Mouse (Mus musculus) stomach, embryonic 15.5 days (tissue): Measurements from ENCODE around the gene Gm11549. TPM values are rescaled to one million over a fixed set of nuclear protein-coding genes. Genes with fewer than 3 reads are reported as not detected.
A peak's percentile ranks its signal among the peaks of the same experiment; 100 is the strongest.

Experiments used
- ATAC-seq: fragments of 200-750 bp; cut with Nextera tagmentation; 2 replicates; pipeline ENCODE4 v1.8.0; 2017; ENCODE audit warnings: low read depth, moderate number of reproducible peaks, moderate TSS enrichment; ENCODE audit not compliant: insufficient read depth, low FRiP score
- H3K27ac ChIP-seq: fragments of 300-500 bp; sonication (generic); 2 replicates; pipeline ENCODE4 v1.5.1; 2015; ENCODE audit warnings: mild to moderate bottlenecking, inconsistent platforms
- H3K27me3 ChIP-seq: fragments of 300-500 bp; sonication (generic); replicated peaks from 2 replicates; pipeline ENCODE4 v1.6.1; 2015; ENCODE audit warnings: inconsistent platforms
- H3K36me3 ChIP-seq: fragments of 300-500 bp; sonication (generic); 2 replicates; pipeline ENCODE4 v1.6.1; 2015; ENCODE audit warnings: inconsistent platforms
- H3K4me1 ChIP-seq: fragments of 300-500 bp; sonication (generic); 2 replicates; pipeline ENCODE4 v1.6.1; 2015; ENCODE audit warnings: inconsistent platforms
- H3K4me2 ChIP-seq: fragments of 300-500 bp; sonication (generic); 2 replicates; pipeline ENCODE4 v1.6.1; 2015; ENCODE audit warnings: mild to moderate bottlenecking, inconsistent platforms
- H3K4me3 ChIP-seq: fragments of 300-500 bp; sonication (generic); replicated peaks from 2 replicates; pipeline ENCODE4 v1.5.1; 2015; ENCODE audit warnings: inconsistent platforms
- H3K9ac ChIP-seq: fragments of 300-500 bp; sonication (generic); 2 replicates; pipeline ENCODE4 v1.6.1; 2015; ENCODE audit warnings: inconsistent platforms
- H3K9me3 ChIP-seq: fragments of 300-500 bp; sonication (generic); 2 replicates; pipeline ENCODE4 v1.6.1; 2016; ENCODE audit warnings: inconsistent platforms
- WGBS: fragments of 180-500 bp; shearing (Covaris S2); methylation state at CpG from one replicate; pipeline ENCODE4 v1.1.7; 2015; 5-methylcytosine and 5-hydroxymethylcytosine counted together
- polyA plus RNA-seq: library from polyadenylated mRNA; unstranded; fragments of >200 nt; fragmentation: Nextera tagmentation; extraction: Ambion mirVana; gene quantifications from 2 replicates; pipeline ENCODE4 v1.2.1, GENCODE M21; 2015

The Gm11549 gene
- 0.18 and 0.19 TPM in 2 replicates for polyA plus RNA-seq

DNA sequence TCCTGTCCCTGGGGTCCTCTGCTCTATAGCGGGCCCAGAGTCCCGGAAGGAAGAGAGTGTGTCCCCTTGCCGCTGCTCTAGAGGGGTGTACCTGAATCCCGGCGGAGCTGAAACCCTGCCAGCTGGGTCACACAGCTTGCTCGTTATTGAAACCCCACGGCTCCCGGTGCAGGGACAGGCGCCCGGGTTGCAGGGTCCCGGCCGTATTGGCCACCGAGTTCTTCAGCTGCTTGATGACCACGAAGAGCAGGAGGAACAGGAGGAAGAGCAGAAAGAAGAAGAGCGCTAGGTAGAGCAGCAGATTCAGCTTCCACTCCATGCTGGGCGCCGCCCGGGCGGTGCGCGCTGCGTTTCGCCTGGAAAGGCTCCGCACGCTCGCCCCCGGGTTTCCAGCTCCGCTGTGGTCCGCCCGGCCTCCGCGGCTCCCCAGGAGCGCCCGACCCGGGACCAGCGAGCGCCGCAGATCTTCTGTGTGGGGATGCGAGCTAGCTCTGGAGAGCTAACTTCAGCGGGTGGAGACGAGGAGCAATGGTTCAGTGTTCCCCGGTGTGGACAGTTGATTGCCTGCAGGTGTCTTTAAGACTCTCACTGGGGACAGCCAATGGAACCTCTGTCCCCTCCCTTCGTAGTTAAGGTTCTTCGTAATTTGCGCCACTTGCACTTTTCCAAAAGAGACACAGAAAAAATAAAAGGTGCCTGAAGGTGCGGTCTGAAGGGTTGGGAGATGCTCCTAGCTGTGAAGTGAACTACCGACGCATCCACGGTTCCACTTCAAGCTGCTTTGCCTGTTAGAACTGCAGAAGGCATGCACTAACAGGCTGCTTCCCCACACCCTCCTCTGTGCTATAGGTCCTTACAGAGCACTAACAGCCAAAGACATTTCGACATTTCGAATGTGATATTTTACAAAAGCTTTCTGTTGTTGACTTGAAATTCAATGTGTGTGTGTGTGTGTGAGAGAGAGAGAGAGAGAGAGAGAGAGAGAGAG, at the start of gene Gm11549:
TSS of gene Gm11549 (minus strand) at position 741 of the 988 bp plus-strand sequence.
- Histone ChIP-seq H3K4me2 (peak within 1 kb of the TSS; percentile 89), H3K27ac (no peak within 1 kb of the TSS), H3K4me3 (peak within 1 kb of the TSS; percentile 42), H3K27me3 (peaks cover 19% of the 10 kb centered on the region), H3K36me3 (no peaks in the 10 kb centered on the region), H3K9me3 (no peaks in the 10 kb centered on the region), H3K9ac (no peak within 1 kb of the TSS), H3K4me1 (no peaks in the 10 kb centered on the region)
- 1% methylated on average over 49 of the region's 51 CpGs for WGBS
- ATAC-seq, result peak; percentile 43; the same call in 1 of the 2 replicates

GRCm38 (mm10) chr3:36569836-36570235, 48.2 kb upstream of the Gm11549 start:
- Histone ChIP-seq H3K9me3 (no peaks in the 10 kb centered on the region), H3K4me1 (peaks cover 13% of the 10 kb centered on the region), H3K36me3 (peaks cover 42% of the 10 kb centered on the region), H3K27ac (no peak overlapping the region), H3K27me3 (no peaks in the 10 kb centered on the region), H3K4me3 (peak overlapping the region; percentile 80), H3K9ac (peak overlapping the region; percentile 67; the same call in 1 of the 2 replicates), H3K4me2 (peak overlapping the region; percentile 82)
- no peak for ATAC-seq
- WGBS, result 81% methylated on average over 5 of the region's 5 CpGs

DNA sequence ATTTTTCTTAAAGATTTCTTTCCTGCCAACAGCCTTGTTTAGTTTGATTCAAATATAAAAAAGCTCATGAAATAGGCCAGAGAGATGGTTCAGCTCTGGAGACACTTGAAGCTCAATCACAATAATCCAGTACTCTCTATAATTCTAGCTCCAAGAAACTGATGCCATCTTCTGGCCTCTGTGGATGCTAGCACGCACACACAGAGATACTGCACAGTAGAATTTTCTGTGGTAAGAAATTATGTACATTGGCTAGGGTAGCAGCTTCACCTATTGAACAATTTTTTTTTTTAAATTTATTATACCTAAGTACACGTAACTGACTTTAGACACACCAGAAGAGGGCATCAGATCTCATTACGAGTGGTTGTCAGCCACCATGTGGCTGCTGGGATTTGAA, 42.1 kb upstream of the Gm11549 start:
- Histone ChIP-seq H3K36me3 (peaks cover 50% of the 10 kb centered on the region), H3K4me1 (no peaks in the 10 kb centered on the region), H3K27ac (no peak overlapping the region), H3K9me3 (no peaks in the 10 kb centered on the region), H3K4me3 (no peak overlapping the region), H3K9ac (no peak overlapping the region), H3K4me2 (no peak overlapping the region), H3K27me3 (no peaks in the 10 kb centered on the region)
- 87% methylated on average over 3 of the region's 3 CpGs for WGBS
- ATAC-seq, result no peak

GRCm38 (mm10) chr3:36559606-36560005, 38.0 kb upstream of the Gm11549 start:
- H3K27ac ChIP-seq, result no peak overlapping the region
- H3K36me3 ChIP-seq, result peaks cover 42% of the 10 kb centered on the region
- H3K27me3 ChIP-seq, result no peaks in the 10 kb centered on the region
- H3K9ac ChIP-seq, result no peak overlapping the region
- H3K4me2 ChIP-seq, result no peak overlapping the region
- no peaks in the 10 kb centered on the region for H3K9me3 ChIP-seq
- 71% methylated on average over 4 of the region's 4 CpGs for WGBS
- H3K4me1 ChIP-seq, result no peaks in the 10 kb centered on the region
- peak; percentile 66; the same call in 1 of the 2 replicates for ATAC-seq
- H3K4me3 ChIP-seq, result no peak overlapping the region

DNA sequence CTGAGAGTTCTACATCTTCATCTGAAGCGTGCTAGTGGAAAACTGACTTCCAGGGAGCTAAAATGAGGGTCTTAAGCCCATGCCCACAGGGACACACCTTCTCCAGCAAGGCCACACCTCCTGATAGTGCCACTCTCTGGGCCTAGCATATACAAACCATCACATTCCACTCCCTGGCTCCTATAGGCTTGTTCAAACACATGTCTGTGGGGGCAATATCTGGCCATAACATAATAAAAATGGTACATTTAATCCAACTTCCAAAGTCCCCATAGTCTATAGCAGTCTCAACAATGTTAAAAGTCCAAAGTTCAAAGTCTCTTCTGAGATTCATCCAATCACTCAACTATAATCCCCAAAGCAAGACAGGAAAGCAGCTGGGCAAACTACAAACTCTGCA, 36.0 kb upstream of the Gm11549 start:
- Histone ChIP-seq H3K9ac (no peak overlapping the region), H3K9me3 (no peaks in the 10 kb centered on the region), H3K4me1 (no peaks in the 10 kb centered on the region), H3K36me3 (peaks cover 32% of the 10 kb centered on the region), H3K4me3 (no peak overlapping the region), H3K27me3 (no peaks in the 10 kb centered on the region), H3K4me2 (no peak overlapping the region), H3K27ac (no peak overlapping the region)
- 94% methylated on average over 1 of the region's 1 CpGs for WGBS
- ATAC-seq, result no peak

GRCm38 (mm10) chr3:36552406-36553047, 30.9 kb upstream of the Gm11549 start, which contains the start of gene Exosc9:
Gene Exosc9, plus strand, starts transcription at chr3:36552606.
- Histone ChIP-seq H3K4me1 (0 out of 2 replicates have a peak, but pooled peaks cover 7% of the 10 kb centered on the region), H3K27me3 (no peaks in the 10 kb centered on the region), H3K9ac (peak within 1 kb of the TSS; percentile 58), H3K4me3 (peak within 1 kb of the TSS; percentile 85), H3K4me2 (peak within 1 kb of the TSS; percentile 92), H3K9me3 (no peaks in the 10 kb centered on the region), H3K36me3 (peaks cover 18% of the 10 kb centered on the region), H3K27ac (peak within 1 kb of the TSS; percentile 40; the same call in 1 of the 2 replicates)
- WGBS, result under 1% methylated on average over 39 of the region's 39 CpGs
- peak; percentile 93 for ATAC-seq

GRCm38 (mm10) chr3:36551851-36552384, 30.3 kb upstream of the Gm11549 start:
- peaks cover 12% of the 10 kb centered on the region for H3K36me3 ChIP-seq
- peak overlapping the region; percentile 58; the same call in 1 of the 2 replicates for H3K9ac ChIP-seq
- peak; percentile 32; the same call in 1 of the 2 replicates for ATAC-seq
- H3K4me3 ChIP-seq, result peak overlapping the region; percentile 85
- no peaks in the 10 kb centered on the region for H3K27me3 ChIP-seq
- peak overlapping the region; percentile 92 for H3K4me2 ChIP-seq
- 20% methylated on average over 12 of the region's 12 CpGs for WGBS
- 0 out of 2 replicates have a peak, but pooled peaks cover 7% of the 10 kb centered on the region for H3K4me1 ChIP-seq
- H3K9me3 ChIP-seq, result no peaks in the 10 kb centered on the region
- H3K27ac ChIP-seq, result peak overlapping the region; percentile 40; the same call in 1 of the 2 replicates

DNA sequence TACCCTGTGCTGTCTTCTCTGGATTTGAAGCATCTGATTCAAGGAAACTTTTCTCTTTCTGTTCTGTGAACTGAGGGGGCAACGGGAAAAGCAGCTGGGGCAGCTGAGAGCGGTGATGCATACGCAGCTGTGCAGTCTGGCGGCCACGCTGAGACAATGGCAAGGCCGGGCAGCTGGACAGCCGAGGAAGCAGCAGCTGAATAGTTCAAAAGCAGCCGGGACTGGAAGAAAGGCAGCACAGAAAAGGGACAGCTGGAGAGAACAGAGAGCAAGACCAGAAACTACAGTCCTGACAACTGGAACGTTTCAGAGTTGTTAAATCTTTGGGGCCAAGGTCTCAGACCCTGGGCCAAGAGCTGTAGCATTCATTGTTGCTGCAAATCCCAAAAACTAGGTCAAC, 29.7 kb upstream of the Gm11549 start:
- Histone ChIP-seq H3K4me3 (peak overlapping the region; percentile 85; the same call in 1 of the 2 replicates), H3K9me3 (no peaks in the 10 kb centered on the region), H3K9ac (no peak overlapping the region), H3K4me2 (peak overlapping the region; percentile 92), H3K27ac (no peak overlapping the region), H3K27me3 (no peaks in the 10 kb centered on the region), H3K36me3 (peaks cover 12% of the 10 kb centered on the region), H3K4me1 (0 out of 2 replicates have a peak, but pooled peaks cover 7% of the 10 kb centered on the region)
- ATAC-seq, result no peak
- 36% methylated on average over 9 of the region's 9 CpGs for WGBS

DNA sequence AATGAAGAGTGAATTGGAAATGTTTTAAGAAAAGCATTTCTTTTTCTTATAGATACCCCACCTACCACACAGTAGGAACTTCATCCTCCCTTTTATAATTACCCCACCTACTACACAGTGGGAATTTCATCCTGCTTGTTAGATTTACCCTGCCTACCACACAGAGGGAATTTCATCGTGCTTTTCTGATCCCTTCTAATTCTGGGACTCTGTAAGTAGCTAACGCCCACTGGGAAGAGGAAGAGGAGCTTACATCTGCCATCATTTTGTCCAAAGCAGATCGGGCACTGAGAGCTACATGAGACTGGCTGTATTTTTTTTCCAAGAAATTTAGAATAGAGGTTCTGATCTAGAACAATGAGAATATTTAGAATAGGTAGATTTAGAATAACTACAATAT, 23.3 kb upstream of the Gm11549 start:
- Histone ChIP-seq H3K4me2 (no peak overlapping the region), H3K4me3 (no peak overlapping the region), H3K9me3 (no peaks in the 10 kb centered on the region), H3K27me3 (no peaks in the 10 kb centered on the region), H3K4me1 (no peaks in the 10 kb centered on the region), H3K9ac (no peak overlapping the region), H3K36me3 (no peaks in the 10 kb centered on the region), H3K27ac (no peak overlapping the region)
- WGBS, result 75% methylated on average over 3 of the region's 3 CpGs
- ATAC-seq, result no peak

GRCm38 (mm10) chr3:36541399-36541798, 19.8 kb upstream of the Gm11549 start:
- Histone ChIP-seq H3K4me1 (no peaks in the 10 kb centered on the region), H3K4me3 (no peak overlapping the region), H3K9me3 (no peaks in the 10 kb centered on the region), H3K9ac (no peak overlapping the region), H3K36me3 (no peaks in the 10 kb centered on the region), H3K27me3 (no peaks in the 10 kb centered on the region), H3K4me2 (no peak overlapping the region), H3K27ac (no peak overlapping the region)
- no peak for ATAC-seq
- WGBS, result 87% methylated on average over 2 of the region's 2 CpGs

GRCm38 (mm10) chr3:36540756-36541155, 19.1 kb upstream of the Gm11549 start:
- H3K27ac ChIP-seq, result no peak overlapping the region
- H3K4me2 ChIP-seq, result no peak overlapping the region
- H3K9me3 ChIP-seq, result no peaks in the 10 kb centered on the region
- H3K4me3 ChIP-seq, result no peak overlapping the region
- no peaks in the 10 kb centered on the region for H3K36me3 ChIP-seq
- H3K27me3 ChIP-seq, result no peaks in the 10 kb centered on the region
- no peak overlapping the region for H3K9ac ChIP-seq
- 59% methylated on average over 2 of the region's 2 CpGs for WGBS
- no peak for ATAC-seq
- no peaks in the 10 kb centered on the region for H3K4me1 ChIP-seq
